Mouse (Mus musculus) testis, adult 2 months (tissue): ENCODE measurements around the gene Ak8.

Source experiments
- CTCF ChIP-seq: fragments of 200-500 bp; IDR thresholded peaks from 2 replicates; pipeline ENCODE4 v1.5.1; 2012; ENCODE audit warnings: low read depth, mild to moderate bottlenecking, inconsistent platforms, low read length, moderate library complexity; ENCODE audit not compliant: control insufficient read depth, insufficient read depth, insufficient replicate concordance
- POLR2A ChIP-seq: fragments of 200-500 bp; IDR thresholded peaks from 2 replicates; pipeline ENCODE4 v1.6.1; 2012; ENCODE audit warnings: low read depth, mild to moderate bottlenecking, inconsistent platforms, low read length, moderate library complexity; ENCODE audit not compliant: control insufficient read depth

- no peak for TF ChIP-seq CTCF
- no peak for TF ChIP-seq POLR2A
These were observed 110.5 kb downstream of the Ak8 start for GRCm38 (mm10) chr2:28810260-28811013.
